Mouse (Mus musculus) neural tube, embryonic 12.5 days (tissue): ENCODE data around the gene Edem1. TPM values are rescaled to one million over a fixed set of nuclear protein-coding genes. Genes with fewer than 3 reads are reported as not detected.

Experiments used
- ATAC-seq: fragments of 200-750 bp; cut with Nextera tagmentation; 2 replicates; pipeline ENCODE4 v1.8.0; 2017; ENCODE audit warnings: low read depth, mild to moderate bottlenecking, moderate TSS enrichment, moderate library complexity; ENCODE audit not compliant: low FRiP score
- H3K27ac ChIP-seq: fragments of 300-500 bp; sonication (generic); 2 replicates; pipeline ENCODE4 v1.5.1; 2016
- H3K27me3 ChIP-seq: fragments of 300-500 bp; sonication (generic); replicated peaks from 2 replicates; pipeline ENCODE4 v1.6.1; 2016; ENCODE audit warnings: mild to moderate bottlenecking
- H3K36me3 ChIP-seq: fragments of 300-500 bp; sonication (generic); 2 replicates; pipeline ENCODE4 v1.6.1; 2016; ENCODE audit warnings: mild to moderate bottlenecking
- H3K4me1 ChIP-seq: fragments of 300-500 bp; sonication (generic); 2 replicates; pipeline ENCODE4 v1.6.1; 2016
- H3K4me2 ChIP-seq: fragments of 300-500 bp; sonication (generic); replicated peaks from 2 replicates; pipeline ENCODE4 v1.6.1; 2016; ENCODE audit warnings: mild to moderate bottlenecking
- H3K4me3 ChIP-seq: fragments of 300-500 bp; sonication (generic); 2 replicates; pipeline ENCODE4 v1.5.1; 2016
- H3K9ac ChIP-seq: fragments of 300-500 bp; sonication (generic); 2 replicates; pipeline ENCODE4 v1.6.1; 2016; ENCODE audit warnings: mild to moderate bottlenecking
- H3K9me3 ChIP-seq: fragments of 300-500 bp; sonication (generic); 2 replicates; pipeline ENCODE4 v1.6.1; 2016; ENCODE audit warnings: mild to moderate bottlenecking
- WGBS: fragments of 180-500 bp; shearing (Covaris S2); methylation state at CpG from one replicate; pipeline ENCODE4 v1.1.7; 2016; 5-methylcytosine and 5-hydroxymethylcytosine counted together
- polyA plus RNA-seq: library from polyadenylated mRNA; unstranded; fragments of >200 nt; fragmentation: Nextera tagmentation; extraction: Ambion mirVana; gene quantifications from 2 replicates; pipeline ENCODE4 v1.2.1, GENCODE M21; 2016

Edem1 gene
- polyA plus RNA-seq, 1 experiment from 2014 or later = 17.8 TPM

GRCm38 (mm10) chr6:108807446-108807845 lies 21.0 kb upstream of the Edem1 start:
- 78% methylated on average over 3 of the region's 3 CpGs for WGBS
- ATAC-seq = no peak
- H3K9ac ChIP-seq = no peak overlapping the region

GRCm38 (mm10) chr6:108808786-108809185 lies 19.7 kb upstream of the Edem1 start:
- no peak for ATAC-seq
- no peak overlapping the region for H3K9ac ChIP-seq
- H3K9me3 ChIP-seq = no peaks in the 10 kb centered on the region
- H3K27ac ChIP-seq = no peak overlapping the region
- 76% methylated on average over 1 of the region's 1 CpGs for WGBS
- H3K27me3 ChIP-seq = no peaks in the 10 kb centered on the region
- no peaks in the 10 kb centered on the region for H3K36me3 ChIP-seq
- no peak overlapping the region for H3K4me3 ChIP-seq
- H3K4me2 ChIP-seq = no peak overlapping the region
- H3K4me1 ChIP-seq = peaks cover 19% of the 10 kb centered on the region

More at GRCm38 (mm10) chr6:108807446-108807845, 21.0 kb upstream of the Edem1 start:
- Histone ChIP-seq H3K36me3 (no peaks in the 10 kb centered on the region), H3K27me3 (no peaks in the 10 kb centered on the region), H3K4me2 (no peak overlapping the region), H3K27ac (no peak overlapping the region), H3K9me3 (no peaks in the 10 kb centered on the region), H3K4me1 (peaks cover 19% of the 10 kb centered on the region), H3K4me3 (no peak overlapping the region)

- no peak overlapping the region for H3K4me2 ChIP-seq
- H3K27me3 ChIP-seq = no peaks in the 10 kb centered on the region
- H3K9me3 ChIP-seq = no peaks in the 10 kb centered on the region
- H3K4me3 ChIP-seq = no peak overlapping the region
- 64% methylated on average over 10 of the region's 10 CpGs for WGBS
- no peak for ATAC-seq
- no peak overlapping the region for H3K9ac ChIP-seq
- no peak overlapping the region for H3K27ac ChIP-seq
- H3K4me1 ChIP-seq = peaks cover 9% of the 10 kb centered on the region; the same call in 1 of the 2 replicates
- H3K36me3 ChIP-seq = peaks cover 6% of the 10 kb centered on the region; the same call in 1 of the 2 replicates
These were observed 18.2 kb upstream of the Edem1 start for GRCm38 (mm10) chr6:108810237-108810636.

- 78% methylated on average over 2 of the region's 2 CpGs for WGBS
These were observed 16.3 kb upstream of the Edem1 start for GRCm38 (mm10) chr6:108812134-108812533.

GRCm38 (mm10) chr6:108817510-108817909 lies 10.9 kb upstream of the Edem1 start:
- Histone ChIP-seq H3K9me3 (no peaks in the 10 kb centered on the region), H3K9ac (no peak overlapping the region), H3K36me3 (peaks cover 43% of the 10 kb centered on the region), H3K4me1 (no peaks in the 10 kb centered on the region), H3K27ac (no peak overlapping the region), H3K4me2 (no peak overlapping the region), H3K27me3 (no peaks in the 10 kb centered on the region), H3K4me3 (no peak overlapping the region)
- no peak for ATAC-seq
- 90% methylated on average over 4 of the region's 4 CpGs for WGBS

More at GRCm38 (mm10) chr6:108812134-108812533, 16.3 kb upstream of the Edem1 start:
- Histone ChIP-seq H3K9ac (no peak overlapping the region), H3K4me3 (no peak overlapping the region), H3K4me2 (no peak overlapping the region), H3K27me3 (no peaks in the 10 kb centered on the region), H3K9me3 (no peaks in the 10 kb centered on the region), H3K27ac (no peak overlapping the region), H3K36me3 (peaks cover 9% of the 10 kb centered on the region; the same call in 1 of the 2 replicates), H3K4me1 (no peaks in the 10 kb centered on the region)
- ATAC-seq = no peak

DNA sequence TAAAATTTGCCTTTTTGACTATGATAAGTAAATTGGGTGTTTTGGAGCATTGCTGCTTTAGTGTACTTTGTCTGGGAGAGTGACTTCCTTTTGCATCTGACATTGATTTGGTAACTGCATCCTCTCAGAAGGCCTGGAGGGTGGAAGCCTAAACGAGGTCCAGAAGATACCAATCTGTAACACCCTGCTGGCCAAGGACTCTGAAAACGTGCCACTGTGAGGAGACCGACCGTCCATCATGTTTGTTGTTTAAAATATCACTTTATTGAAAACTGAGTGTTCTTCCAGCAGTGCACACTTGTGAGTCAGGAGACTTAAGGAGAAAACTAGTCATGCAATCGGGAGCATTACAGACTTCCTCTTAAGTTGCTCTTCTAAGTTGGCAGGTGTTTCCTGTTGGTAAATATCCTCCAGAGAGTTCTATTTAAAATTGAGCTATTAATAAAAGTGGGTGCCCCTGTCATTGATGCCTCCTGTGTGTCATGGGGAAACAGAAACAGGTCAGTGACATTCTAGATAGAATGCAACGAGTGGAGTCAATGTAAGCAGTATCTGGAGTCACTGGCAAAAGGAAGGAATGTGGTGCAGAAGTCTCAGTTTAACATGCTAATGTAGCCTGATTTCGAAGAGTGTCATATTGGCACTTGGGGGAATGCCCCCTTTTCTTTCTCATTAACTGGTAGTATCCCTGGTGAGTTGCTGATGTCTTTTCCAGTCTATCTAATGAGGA lies 3.5 kb upstream of the Edem1 start:
- no peak for ATAC-seq

DNA sequence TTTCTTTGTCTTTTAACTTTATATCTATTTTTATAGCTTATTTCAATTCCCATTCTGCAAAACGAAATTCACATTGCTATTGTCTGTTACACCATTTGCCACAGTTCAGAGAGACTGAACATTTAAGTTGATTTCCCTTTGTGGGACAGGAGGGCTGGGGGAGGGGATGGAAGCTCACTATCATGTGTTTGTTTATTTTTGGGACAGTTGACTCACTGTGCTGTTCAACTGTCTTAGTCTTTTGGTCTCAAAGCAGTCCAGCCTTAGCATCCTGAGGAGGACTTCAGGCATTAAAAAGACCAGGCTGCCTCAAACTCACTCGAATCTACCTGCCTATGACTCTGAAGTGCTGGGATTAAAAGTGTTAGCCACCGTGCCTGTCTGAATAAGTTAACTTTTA lies 2.4 kb upstream of the Edem1 start:
- Histone ChIP-seq H3K27me3 (no peaks in the 10 kb centered on the region), H3K36me3 (peaks cover 18% of the 10 kb centered on the region; the same call in 1 of the 2 replicates), H3K27ac (no peak overlapping the region), H3K4me3 (no peak overlapping the region), H3K4me1 (peaks cover 12% of the 10 kb centered on the region), H3K9me3 (no peaks in the 10 kb centered on the region), H3K4me2 (no peak overlapping the region), H3K9ac (no peak overlapping the region)
- 84% methylated on average over 3 of the region's 3 CpGs for WGBS
- ATAC-seq = no peak

More for the DNA sequence above, 3.5 kb upstream of the Edem1 start:
- Histone ChIP-seq H3K27ac (no peak overlapping the region), H3K4me2 (no peak overlapping the region), H3K4me3 (no peak overlapping the region), H3K9ac (no peak overlapping the region), H3K27me3 (no peaks in the 10 kb centered on the region), H3K4me1 (peaks cover 9% of the 10 kb centered on the region), H3K36me3 (peaks cover 26% of the 10 kb centered on the region; the same call in 1 of the 2 replicates), H3K9me3 (no peaks in the 10 kb centered on the region)
- WGBS = 84% methylated on average over 7 of the region's 7 CpGs

DNA sequence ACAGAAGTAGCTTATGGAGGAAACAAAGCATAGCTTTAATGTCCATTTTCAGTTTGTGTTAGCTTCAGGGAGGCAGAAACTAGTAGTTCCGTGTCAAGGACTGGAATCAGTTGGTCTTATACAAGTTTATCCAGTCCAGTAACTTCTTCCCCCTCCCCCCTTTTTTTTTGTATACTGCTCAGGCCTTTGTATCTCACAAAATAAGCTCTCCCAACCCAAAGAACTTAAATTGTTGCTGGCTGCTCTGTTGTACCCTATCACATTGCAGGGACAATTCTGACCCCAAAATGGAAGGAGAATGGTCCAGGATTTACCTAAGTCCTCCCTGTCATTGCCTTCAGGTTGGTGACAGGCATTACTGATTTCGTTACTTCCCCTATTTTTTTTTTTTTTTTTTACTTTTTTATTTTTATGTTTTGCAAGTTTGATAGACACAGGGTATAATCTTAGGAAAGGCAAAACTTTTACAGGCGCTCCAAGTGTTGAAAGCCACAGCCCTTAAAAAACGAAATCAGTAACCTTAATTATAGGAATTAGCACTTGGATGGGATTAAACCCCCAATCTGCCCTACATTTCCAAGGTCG lies 1.0 kb upstream of the Edem1 start:
- Histone ChIP-seq H3K27me3 (no peaks in the 10 kb centered on the region), H3K27ac (no peak overlapping the region), H3K4me2 (peak overlapping the region; percentile 90), H3K9ac (no peak overlapping the region), H3K9me3 (no peaks in the 10 kb centered on the region), H3K36me3 (peaks cover 6% of the 10 kb centered on the region; the same call in 1 of the 2 replicates), H3K4me1 (peaks cover 12% of the 10 kb centered on the region), H3K4me3 (0 out of 2 replicates have a peak overlapping the region, but pooled peaks have one; percentile 93)
- no peak for ATAC-seq
- WGBS = 28% methylated on average over 5 of the region's 5 CpGs

DNA sequence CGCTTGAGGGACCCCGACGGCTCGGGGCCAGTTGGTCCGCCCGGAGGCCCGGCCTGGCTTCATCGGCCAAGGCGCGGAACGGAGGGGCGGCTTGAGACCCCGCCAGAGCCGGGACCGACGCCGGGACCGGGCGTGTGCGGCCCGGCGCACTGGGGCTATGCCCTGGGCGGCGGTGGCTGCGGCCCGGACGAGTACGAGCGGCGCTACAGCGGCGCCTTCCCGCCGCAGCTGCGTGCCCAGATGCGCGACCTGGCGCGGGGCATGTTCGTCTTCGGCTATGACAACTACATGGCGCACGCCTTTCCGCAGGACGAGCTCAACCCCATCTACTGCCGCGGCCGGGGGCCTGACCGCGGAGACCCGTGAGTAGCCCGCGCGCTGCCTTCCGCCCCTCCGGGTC lies 431 bp downstream of the Edem1 start:
- H3K4me2 ChIP-seq = peak overlapping the region; percentile 90
- peak overlapping the region; percentile 93 for H3K4me3 ChIP-seq
- H3K9me3 ChIP-seq = no peaks in the 10 kb centered on the region
- no peaks in the 10 kb centered on the region for H3K27me3 ChIP-seq
- H3K4me1 ChIP-seq = peaks cover 12% of the 10 kb centered on the region
- no peaks in the 10 kb centered on the region for H3K36me3 ChIP-seq
- H3K9ac ChIP-seq = peak overlapping the region; percentile 93
- ATAC-seq = peak; percentile 74
- WGBS = under 1% methylated on average over 56 of the region's 56 CpGs
- H3K27ac ChIP-seq = peak overlapping the region; percentile 46; the same call in 1 of the 2 replicates

- WGBS = 19% methylated on average over 22 of the region's 22 CpGs
- H3K9ac ChIP-seq = peak overlapping the region; percentile 93
- peak overlapping the region; percentile 93 for H3K4me3 ChIP-seq
- H3K36me3 ChIP-seq = no peaks in the 10 kb centered on the region
- H3K4me1 ChIP-seq = peaks cover 12% of the 10 kb centered on the region
- H3K27ac ChIP-seq = no peak overlapping the region
- H3K9me3 ChIP-seq = no peaks in the 10 kb centered on the region
- no peaks in the 10 kb centered on the region for H3K27me3 ChIP-seq
- H3K4me2 ChIP-seq = peak overlapping the region; percentile 90
- ATAC-seq = no peak
These were observed 1.2 kb downstream of the Edem1 start for GRCm38 (mm10) chr6:108829386-108830370.

DNA sequence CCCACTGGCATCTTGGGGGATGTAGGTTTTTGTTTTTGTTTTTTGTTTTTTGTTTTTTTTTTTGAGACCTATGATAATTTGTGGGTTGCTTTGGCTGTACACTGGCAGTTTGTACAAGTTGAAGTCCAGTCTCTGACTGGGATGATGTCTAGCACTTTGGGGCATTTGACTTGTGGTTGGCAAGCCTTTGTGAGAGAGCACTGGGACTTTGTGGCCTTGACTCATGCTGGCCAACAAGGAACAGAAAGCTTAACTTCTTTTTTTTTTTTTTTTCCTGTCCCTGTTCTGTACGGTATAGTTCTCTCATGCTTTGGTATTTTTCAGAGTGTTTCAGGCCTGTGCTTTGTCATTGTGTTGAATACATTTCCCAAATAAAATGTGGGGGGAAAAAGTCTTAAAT lies 3.7 kb downstream of the Edem1 start:
- H3K9me3 ChIP-seq = no peaks in the 10 kb centered on the region
- ATAC-seq = no peak
- H3K27me3 ChIP-seq = no peaks in the 10 kb centered on the region
- peaks cover 2% of the 10 kb centered on the region; the same call in 1 of the 2 replicates for H3K36me3 ChIP-seq
- peaks cover 12% of the 10 kb centered on the region for H3K4me1 ChIP-seq
- 90% methylated on average over 1 of the region's 1 CpGs for WGBS
- no peak overlapping the region for H3K27ac ChIP-seq
- H3K4me2 ChIP-seq = no peak overlapping the region
- no peak overlapping the region for H3K9ac ChIP-seq
- H3K4me3 ChIP-seq = no peak overlapping the region

GRCm38 (mm10) chr6:108832989-108833388 lies 4.5 kb downstream of the Edem1 start:
- Histone ChIP-seq H3K4me1 (peaks cover 12% of the 10 kb centered on the region), H3K27me3 (no peaks in the 10 kb centered on the region), H3K36me3 (peaks cover 10% of the 10 kb centered on the region; the same call in 1 of the 2 replicates), H3K9me3 (no peaks in the 10 kb centered on the region), H3K4me3 (no peak overlapping the region), H3K9ac (no peak overlapping the region), H3K4me2 (no peak overlapping the region), H3K27ac (no peak overlapping the region)
- 91% methylated on average over 6 of the region's 6 CpGs for WGBS
- ATAC-seq = no peak
